Mouse (Mus musculus) megakaryocyte, adult 5-6 weeks (primary cell): ENCODE measurements around the gene Fhl2. TPM values are rescaled to one million over a fixed set of nuclear protein-coding genes. Genes with fewer than 3 reads are reported as not detected.
A peak's percentile ranks its signal among the peaks of the same experiment; 100 is the strongest.

Experiments used
- ATAC-seq: 2 replicates; pipeline ENCODE4 v1.8.0; 2016; ENCODE audit warnings: mild to moderate bottlenecking, inconsistent platforms; ENCODE audit not compliant: poor library complexity, severe bottlenecking
- total RNA-seq, 2 experiments: library from RNA; stranded (forward) in 1 of 2; stranded (reverse) in 1 of 2; fragments of 153-499, 151-499 nt in 1 of 2; fragments of 221-1000, 200-1000 nt in 1 of 2; gene quantifications; 2 replicates each; pipeline versions ENCODE4 v1.2.3 to v1.2.4; 2015 to 2017

The Fhl2 gene
- total RNA-seq, 2 experiments from 2014 or later = 1.4 TPM; not detected in 1

GRCm38 (mm10) chr1:43193423-43193822 is 3.4 kb downstream of the Fhl2 start:
- ATAC-seq = no peak

- no peak for ATAC-seq
These were observed 4.3 kb downstream of the Fhl2 start for GRCm38 (mm10) chr1:43192471-43192870.

GRCm38 (mm10) chr1:43191078-43191477 is 5.7 kb downstream of the Fhl2 start:
- ATAC-seq = no peak

GRCm38 (mm10) chr1:43188893-43189292 is 7.9 kb downstream of the Fhl2 start:
- ATAC-seq = peak; percentile 60

- ATAC-seq = no peak
These were observed 10.4 kb downstream of the Fhl2 start for GRCm38 (mm10) chr1:43186334-43186733.

- no peak for ATAC-seq
These were observed 15.9 kb downstream of the Fhl2 start for GRCm38 (mm10) chr1:43180912-43181311.

GRCm38 (mm10) chr1:43178780-43179179 is 18.0 kb downstream of the Fhl2 start:
- ATAC-seq = no peak

- no peak for ATAC-seq
These were observed 18.4 kb downstream of the Fhl2 start for GRCm38 (mm10) chr1:43178378-43178777.

GRCm38 (mm10) chr1:43173283-43174226 is 23.2 kb downstream of the Fhl2 start:
- no peak for ATAC-seq

GRCm38 (mm10) chr1:43171816-43172215 is 25.0 kb downstream of the Fhl2 start:
- ATAC-seq = no peak

- ATAC-seq = no peak
These were observed 25.7 kb downstream of the Fhl2 start for GRCm38 (mm10) chr1:43171093-43171492.

GRCm38 (mm10) chr1:43169661-43170060 is 27.1 kb downstream of the Fhl2 start:
- ATAC-seq = no peak

- ATAC-seq = no peak
These were observed 27.6 kb downstream of the Fhl2 start for GRCm38 (mm10) chr1:43169227-43169626.

- no peak for ATAC-seq
These were observed 28.2 kb downstream of the Fhl2 start for GRCm38 (mm10) chr1:43168618-43169017.

GRCm38 (mm10) chr1:43168026-43168425 is 28.8 kb downstream of the Fhl2 start:
- ATAC-seq = no peak

- ATAC-seq = no peak
These were observed 32.2 kb downstream of the Fhl2 start for GRCm38 (mm10) chr1:43164582-43164981.

- ATAC-seq = peak; percentile 93
These were observed 33.0 kb downstream of the Fhl2 start for GRCm38 (mm10) chr1:43163467-43164418.

- peak; percentile 16; the same call in 1 of the 2 replicates for ATAC-seq
These were observed 33.7 kb downstream of the Fhl2 start for GRCm38 (mm10) chr1:43163084-43163466.

- ATAC-seq = no peak
These were observed 34.4 kb downstream of the Fhl2 start for GRCm38 (mm10) chr1:43162394-43162793.

- ATAC-seq = no peak
These were observed 37.4 kb downstream of the Fhl2 start for GRCm38 (mm10) chr1:43159429-43159828.

- ATAC-seq = no peak
These were observed 38.9 kb downstream of the Fhl2 start for GRCm38 (mm10) chr1:43157907-43158306.
